Mouse (Mus musculus) forebrain, postnatal 0 days (tissue): Measurements from ENCODE around the gene Eef1a2. TPM values are rescaled to one million over a fixed set of nuclear protein-coding genes. Genes with fewer than 3 reads are reported as not detected.
A peak's percentile ranks its signal among the peaks of the same experiment; 100 is the strongest.
"Not testable (repeated sequence)": the region's sequence is repeated elsewhere in the genome, so short reads cannot be mapped to it uniquely, and the experiment has no call there.

ENCODE experiments used
- ATAC-seq: fragments of 200-750 bp; cut with Nextera tagmentation; 2 replicates; pipeline ENCODE4 v1.8.0; 2017; ENCODE audit warnings: mild to moderate bottlenecking, moderate library complexity
- DNase-seq: peaks from one replicate; pipeline ENCODE4 v3.0.0-alpha.2; 2015
- H3K27ac ChIP-seq: fragments of 300-500 bp; sonication (generic); 2 replicates; pipeline ENCODE4 v1.5.1; 2014; ENCODE audit warnings: low read depth, mild to moderate bottlenecking, antibody characterized with exemption, low read length, moderate library complexity, mixed read lengths
- H3K27me3 ChIP-seq: fragments of 300-500 bp; sonication (generic); 2 replicates; pipeline ENCODE4 v1.6.1; 2014; ENCODE audit warnings: mild to moderate bottlenecking, low read length, mixed read lengths; ENCODE audit not compliant: insufficient read depth
- H3K36me3 ChIP-seq: fragments of 300-500 bp; sonication (generic); 2 replicates; pipeline ENCODE4 v1.6.1; 2014; ENCODE audit warnings: mild to moderate bottlenecking, moderate library complexity; ENCODE audit not compliant: insufficient read depth
- H3K4me1 ChIP-seq: fragments of 300-500 bp; sonication (generic); 2 replicates; pipeline ENCODE4 v1.6.1; 2014; ENCODE audit warnings: antibody characterized with exemption; ENCODE audit not compliant: insufficient read depth
- H3K4me2 ChIP-seq: fragments of 300-500 bp; sonication (generic); 2 replicates; pipeline ENCODE4 v1.6.1; 2014; ENCODE audit warnings: low read depth, mild to moderate bottlenecking, moderate library complexity
- H3K4me3 ChIP-seq: fragments of 300-500 bp; sonication (generic); 2 replicates; pipeline ENCODE4 v1.5.1; 2014; ENCODE audit warnings: low read depth, low read length, mixed read lengths
- H3K9ac ChIP-seq: fragments of 300-500 bp; sonication (generic); 2 replicates; pipeline ENCODE4 v1.6.1; 2014; ENCODE audit warnings: mild to moderate bottlenecking
- H3K9me3 ChIP-seq: fragments of 300-500 bp; sonication (generic); 2 replicates; pipeline ENCODE4 v1.6.1; 2016; ENCODE audit warnings: low read length
- CTCF ChIP-seq: sonication (generic); IDR thresholded peaks from 2 replicates; pipeline ENCODE4 v1.5.1; 2016; ENCODE audit warnings: antibody characterized with exemption, control low read depth, low read depth
- WGBS: fragments of 180-500 bp; shearing (Covaris S2); extraction: QIAGEN DNeasy Blood & Tissue Kit; methylation state at CpG from one replicate; pipeline ENCODE4 v1.1.7; 2014; 5-methylcytosine and 5-hydroxymethylcytosine counted together
- polyA plus RNA-seq: library from polyadenylated mRNA; unstranded; fragments of >200 nt; fragmentation: Nextera tagmentation; extraction: Ambion mirVana; gene quantifications from 2 replicates; pipeline ENCODE4 v1.2.1, GENCODE M21; 2015
- total RNA-seq: library from RNA; depleted of rRNA; stranded (reverse); fragments of >200 nt; gene quantifications from 2 replicates; pipeline ENCODE4 v1.2.3, GENCODE M21; 2014

Eef1a2 gene
- total and polyA plus RNA-seq, 2 experiments from 2014 or later: 17.5 to 218 TPM

DNA sequence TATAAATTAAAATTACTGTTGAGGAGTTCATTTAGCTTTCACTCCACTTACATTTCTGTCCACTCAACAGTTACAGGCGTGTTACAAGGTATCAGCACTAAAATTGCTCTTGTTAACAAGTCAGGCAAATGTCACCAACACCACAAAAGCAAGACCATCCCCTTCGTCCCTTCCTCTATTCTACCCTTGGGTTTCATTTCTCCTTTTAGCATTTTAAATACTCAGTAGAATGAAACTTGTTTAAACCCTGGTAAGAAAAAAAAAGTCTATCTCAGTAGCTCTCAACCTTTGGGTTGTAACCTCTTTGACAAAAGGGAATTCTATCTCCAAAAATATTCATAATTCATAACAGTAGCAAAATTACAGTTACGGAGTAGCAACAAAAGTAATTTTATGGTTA is 36.2 kb upstream of the Eef1a2 start:
- DNase-seq (no peak), ATAC-seq (no peak)
- WGBS: 82% methylated on average over 3 of the region's 3 CpGs
- TF ChIP-seq CTCF: no peak
- no peak overlapping the region for H3K4me2 ChIP-seq
- no peaks in the 10 kb centered on the region for H3K27me3 ChIP-seq
- H3K36me3 ChIP-seq: 0 out of 2 replicates have a peak, but pooled peaks cover 6% of the 10 kb centered on the region
- no peak overlapping the region for H3K27ac ChIP-seq
- H3K4me3 ChIP-seq: no peak overlapping the region
- no peaks in the 10 kb centered on the region for H3K9me3 ChIP-seq
- H3K9ac ChIP-seq: no peak overlapping the region
- H3K4me1 ChIP-seq: peaks cover 6% of the 10 kb centered on the region

DNA sequence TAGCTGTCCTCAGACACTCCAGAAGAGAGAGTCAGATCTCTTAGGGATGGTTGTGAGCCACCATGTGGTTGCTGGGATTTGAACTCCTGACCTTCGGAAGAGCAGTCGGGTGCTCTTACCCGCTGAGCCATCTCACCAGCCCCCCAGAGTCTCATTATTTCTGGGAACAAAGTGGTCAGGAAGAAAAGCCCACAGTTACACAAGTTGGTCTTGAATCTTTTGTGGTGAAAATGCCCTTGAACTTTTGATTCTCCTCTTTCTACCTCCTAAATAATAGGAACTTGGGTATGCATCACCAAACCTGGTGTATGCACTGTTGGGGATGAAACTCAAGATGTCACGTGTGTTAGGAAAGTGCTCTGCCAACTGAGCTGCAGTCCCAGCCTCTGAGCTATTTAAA is 35.1 kb upstream of the Eef1a2 start:
- Histone ChIP-seq H3K4me2 (no peak overlapping the region), H3K36me3 (0 out of 2 replicates have a peak, but pooled peaks cover 6% of the 10 kb centered on the region), H3K4me1 (peaks cover 6% of the 10 kb centered on the region), H3K4me3 (no peak overlapping the region), H3K27ac (no peak overlapping the region), H3K9ac (no peak overlapping the region), H3K27me3 (no peaks in the 10 kb centered on the region), H3K9me3 (no peaks in the 10 kb centered on the region)
- DNase-seq: no peak
- 52% methylated on average over 4 of the region's 4 CpGs for WGBS
- no peak for ATAC-seq
- no peak for TF ChIP-seq CTCF

DNA sequence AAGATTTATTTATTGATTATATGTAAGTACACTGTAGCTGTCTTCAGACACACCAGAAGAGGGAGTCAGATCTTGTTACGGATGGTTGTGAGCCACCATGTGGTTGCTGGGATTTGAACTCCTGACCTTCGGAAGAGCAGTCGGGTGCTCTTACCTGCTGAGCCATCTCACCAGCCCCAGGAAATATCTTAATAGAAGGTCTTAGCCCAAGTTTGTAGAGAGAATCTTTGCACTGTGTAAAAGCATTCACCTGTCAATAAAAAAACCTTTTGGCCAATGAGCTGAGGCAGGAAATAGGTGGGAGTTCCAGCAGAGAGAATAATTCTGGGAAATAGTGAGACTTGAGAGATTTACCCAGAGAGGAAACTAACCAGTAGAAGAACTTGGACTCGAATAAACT is 34.6 kb upstream of the Eef1a2 start:
- H3K4me2 ChIP-seq, H3K9me3 ChIP-seq, H3K4me3 ChIP-seq, H3K36me3 ChIP-seq, H3K4me1 ChIP-seq, H3K27ac ChIP-seq, H3K27me3 ChIP-seq, DNase-seq, ATAC-seq, H3K9ac ChIP-seq: not testable (repeated sequence)
- WGBS: 69% methylated on average over 4 of the region's 4 CpGs

DNA sequence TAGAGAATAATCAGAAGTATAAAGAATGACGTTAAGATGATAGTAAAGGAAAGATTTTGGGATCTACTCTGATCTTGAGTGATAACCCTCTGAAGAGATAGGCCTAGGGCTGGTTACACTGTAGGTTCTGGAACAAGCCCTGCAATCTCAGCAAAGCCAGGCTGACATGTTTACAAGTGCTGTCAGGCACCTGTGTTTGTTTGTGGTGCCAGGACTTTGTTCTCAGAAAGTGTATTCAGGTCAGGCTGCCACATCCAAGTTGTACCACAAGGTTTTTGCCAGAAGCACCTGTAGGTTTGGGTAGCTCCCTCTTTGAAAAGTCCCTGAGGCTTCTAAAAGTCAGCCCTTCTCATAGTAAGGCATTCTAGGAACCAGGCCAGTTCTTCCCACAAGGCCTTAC is 32.5 kb upstream of the Eef1a2 start:
- DNase-seq (no peak), ATAC-seq (no peak)
- Histone ChIP-seq H3K27ac (no peak overlapping the region), H3K36me3 (0 out of 2 replicates have a peak, but pooled peaks cover 6% of the 10 kb centered on the region), H3K9me3 (no peaks in the 10 kb centered on the region), H3K4me2 (no peak overlapping the region), H3K4me3 (no peak overlapping the region), H3K4me1 (peaks cover 6% of the 10 kb centered on the region), H3K27me3 (no peaks in the 10 kb centered on the region), H3K9ac (no peak overlapping the region)
- 83% methylated on average over 1 of the region's 1 CpGs for WGBS
- no peak for TF ChIP-seq CTCF

DNA sequence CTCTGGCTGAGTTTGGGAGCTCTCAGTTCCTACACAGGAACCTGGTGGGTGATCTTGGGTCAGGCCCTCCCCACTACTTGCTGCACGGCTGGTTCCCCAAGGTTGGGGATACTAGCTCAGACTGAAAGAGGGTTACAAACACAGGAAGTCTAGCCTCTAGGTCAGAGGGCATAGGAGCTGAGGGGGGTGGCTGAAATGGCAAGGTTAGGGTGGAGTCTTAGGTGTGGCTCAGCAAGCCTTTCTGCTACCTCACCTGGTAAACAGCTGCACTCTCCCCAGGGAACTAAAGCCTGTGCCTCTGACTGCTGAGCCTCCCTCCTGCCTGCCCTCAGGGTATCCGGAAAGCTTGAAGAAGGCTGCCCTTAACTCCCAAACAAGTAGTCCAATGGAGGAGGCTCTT is 31.9 kb upstream of the Eef1a2 start:
- no peaks in the 10 kb centered on the region for H3K9me3 ChIP-seq
- DNase-seq: no peak
- H3K4me2 ChIP-seq: peak overlapping the region; percentile 52
- H3K4me3 ChIP-seq: peak overlapping the region; percentile 73
- H3K27me3 ChIP-seq: no peaks in the 10 kb centered on the region
- no peak overlapping the region; the same call in 1 of the 2 replicates for H3K27ac ChIP-seq
- ATAC-seq: no peak
- WGBS: 72% methylated on average over 2 of the region's 2 CpGs
- H3K9ac ChIP-seq: 0 out of 2 replicates have a peak overlapping the region, but pooled peaks have one; percentile 25
- H3K36me3 ChIP-seq: 0 out of 2 replicates have a peak, but pooled peaks cover 6% of the 10 kb centered on the region
- no peak for TF ChIP-seq CTCF
- peaks cover 6% of the 10 kb centered on the region for H3K4me1 ChIP-seq

DNA sequence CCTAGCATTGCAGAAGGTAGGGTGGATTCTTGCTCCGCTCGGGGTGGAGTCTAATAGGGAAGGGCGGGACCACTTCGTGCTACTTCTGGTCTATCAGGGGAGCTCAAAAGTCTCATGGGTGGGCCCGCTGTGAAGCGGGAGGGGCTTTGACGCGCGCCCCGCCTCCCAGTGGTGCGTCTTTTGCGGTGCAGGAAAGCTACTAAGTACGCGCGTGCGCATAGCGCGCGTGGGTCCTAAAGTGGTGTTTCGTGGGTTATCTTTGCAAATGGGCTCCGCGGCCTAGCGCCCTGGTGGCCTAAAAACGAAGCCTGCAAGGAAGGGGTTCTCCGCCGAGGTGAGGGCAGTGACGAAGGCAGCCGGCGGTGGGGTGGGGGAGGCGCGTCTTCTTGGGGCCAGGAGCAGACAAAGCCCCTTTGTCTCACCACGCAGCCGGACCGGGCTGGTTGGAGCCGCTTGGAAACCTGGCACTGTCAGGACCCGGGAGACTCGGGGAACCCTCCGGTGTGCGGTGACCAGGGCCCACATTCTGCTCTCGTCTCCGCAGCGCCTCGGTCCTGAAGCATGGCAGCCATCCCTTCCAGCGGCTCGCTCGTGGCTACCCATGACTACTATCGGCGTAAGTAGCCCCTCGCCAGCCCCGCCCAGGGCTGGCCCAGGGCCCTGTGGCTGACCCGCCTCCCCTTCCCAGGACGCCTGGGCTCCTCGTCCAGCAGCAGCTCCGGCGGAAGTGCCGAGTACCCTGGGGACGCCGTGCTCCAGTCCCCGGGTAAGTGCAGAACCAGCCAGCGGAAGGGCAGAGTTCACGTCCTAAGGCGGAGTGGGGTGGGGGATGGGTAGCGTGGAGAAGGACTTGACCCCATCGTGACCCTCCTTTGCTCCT is 30.5 kb upstream of the Eef1a2 start, which contains the start of gene Ppdpf:
Gene Ppdpf (plus strand): TSS at position 127 of the 880 bp plus-strand sequence.
- Histone ChIP-seq H3K27me3 (no peaks in the 10 kb centered on the region), H3K9ac (peak within 1 kb of the TSS; percentile 99), H3K36me3 (0 out of 2 replicates have a peak, but pooled peaks cover 6% of the 10 kb centered on the region), H3K4me2 (peak within 1 kb of the TSS; percentile 52), H3K9me3 (no peaks in the 10 kb centered on the region), H3K27ac (peak within 1 kb of the TSS; percentile 96), H3K4me1 (peaks cover 6% of the 10 kb centered on the region), H3K4me3 (peak within 1 kb of the TSS; percentile 73)
- WGBS: 2% methylated on average over 63 of the region's 64 CpGs
- TF ChIP-seq CTCF: peak; percentile 60
- DNase-seq (peak; percentile 96), ATAC-seq (peak; percentile 93)

DNA sequence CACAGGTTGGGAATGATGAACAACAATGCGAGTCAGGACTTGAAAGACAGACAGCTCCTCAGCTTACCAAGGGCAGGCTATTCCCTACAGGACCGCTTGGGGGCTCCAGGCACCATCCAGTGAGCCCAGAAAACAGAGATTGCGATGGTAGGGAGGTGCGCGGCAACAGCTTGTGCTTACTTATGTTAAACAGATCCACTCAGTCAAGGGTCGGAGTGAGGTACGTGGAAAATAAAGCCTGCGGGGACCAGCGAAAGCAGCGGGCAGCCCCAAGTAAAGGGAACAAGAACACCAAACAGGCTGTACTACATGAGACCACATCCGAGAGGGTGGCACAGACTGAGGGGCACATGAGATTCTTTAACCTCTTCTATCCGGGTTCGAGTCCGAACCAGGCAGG is 29.8 kb upstream of the Eef1a2 start:
- DNase-seq (peak; percentile 94), ATAC-seq (peak; percentile 90)
- peak overlapping the region; percentile 96 for H3K27ac ChIP-seq
- H3K4me3 ChIP-seq: peak overlapping the region; percentile 73
- WGBS: under 1% methylated on average over 14 of the region's 14 CpGs
- H3K9me3 ChIP-seq: no peaks in the 10 kb centered on the region
- H3K9ac ChIP-seq: peak overlapping the region; percentile 99
- peak overlapping the region; percentile 52 for H3K4me2 ChIP-seq
- H3K27me3 ChIP-seq: no peaks in the 10 kb centered on the region
- TF ChIP-seq CTCF: peak; percentile 99
- H3K4me1 ChIP-seq: peaks cover 6% of the 10 kb centered on the region
- 0 out of 2 replicates have a peak, but pooled peaks cover 6% of the 10 kb centered on the region for H3K36me3 ChIP-seq
